Mouse (Mus musculus): ENCODE measurements around the gene Rpusd4. TPM values are rescaled to one million over a fixed set of nuclear protein-coding genes. Genes with fewer than 3 reads are reported as not detected.

Rpusd4 gene
- polyA plus RNA-seq (2012; rRNA removed): 18.3 and 19.8 TPM in 2 replicates

DNA sequence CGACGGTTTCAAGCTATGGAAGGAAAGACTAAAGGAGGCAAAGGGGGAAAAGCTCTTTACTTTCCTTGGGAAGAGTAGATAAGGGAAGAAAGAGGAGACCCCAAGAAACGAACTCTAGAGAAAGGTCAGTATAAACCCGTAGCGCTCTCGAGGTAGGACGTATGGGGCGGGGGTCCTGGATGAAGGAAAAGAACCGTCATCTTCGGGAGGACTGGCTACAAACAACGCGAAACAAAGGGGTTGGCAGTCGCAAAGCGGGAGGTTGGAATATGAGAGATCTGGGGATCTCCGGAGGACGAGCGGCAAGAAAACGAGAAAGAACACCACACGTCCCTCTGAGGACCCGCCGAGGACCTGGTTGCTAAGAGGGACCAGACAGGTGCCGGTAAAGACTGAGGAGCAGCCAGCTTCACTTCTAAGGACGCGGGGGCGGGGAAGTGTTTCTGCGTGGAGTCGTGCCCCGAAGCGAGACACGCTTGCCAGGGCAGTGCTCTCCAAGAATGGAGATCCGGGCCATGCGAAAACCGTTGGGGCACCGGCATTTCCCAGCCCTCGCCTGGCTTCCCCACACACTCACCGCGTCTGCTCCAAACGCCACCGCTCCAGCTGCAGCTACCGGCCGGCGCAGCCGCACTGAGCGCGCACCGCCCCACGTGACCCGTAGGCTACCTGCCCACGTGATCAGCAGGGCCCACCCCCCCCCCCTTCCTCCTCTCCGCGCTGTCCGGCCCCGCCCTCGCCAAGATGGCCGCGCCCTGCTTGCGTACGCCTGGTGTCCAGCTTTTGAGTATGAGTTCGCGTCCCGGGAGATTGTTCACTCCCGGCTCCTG is at the start of gene Rpusd4, which contains the start of gene Fam118b:
Gene Rpusd4 (plus strand): TSS at position 720 of the 830 bp plus-strand sequence.
Gene Fam118b (minus strand): TSS at position 660 of the 830 bp plus-strand sequence.

Other genes starting within 250 kb of the Rpusd4 start
- gene St3gal4, start 148.6 kb upstream of the Rpusd4 start, polyA plus RNA-seq (2012; rRNA removed): 3.9 and 7.1 TPM in 2 replicates
- 64.6 and 70.0 TPM in 2 replicates for gene Dcps, start 91.8 kb upstream of the Rpusd4 start, polyA plus RNA-seq (2012; rRNA removed)
- 49.0 and 64.3 TPM in 2 replicates for gene Srpr, start 67.7 kb upstream of the Rpusd4 start, polyA plus RNA-seq (2012; rRNA removed)
- 4.0 and 5.1 TPM in 2 replicates for gene Tirap, start 67.6 kb upstream of the Rpusd4 start, polyA plus RNA-seq (2012; rRNA removed)
- gene Foxred1, start 56.8 kb upstream of the Rpusd4 start, polyA plus RNA-seq (2012; rRNA removed): 56.6 and 58.0 TPM in 2 replicates
- 43.5 and 51.7 TPM in 2 replicates for gene Fam118b, start 60 bp upstream of the Rpusd4 start, polyA plus RNA-seq (2012; rRNA removed)
- 31.8 and 35.3 TPM in 2 replicates for gene Cdon, start 153.3 kb downstream of the Rpusd4 start, polyA plus RNA-seq (2012; rRNA removed)

Data from central nervous system, embryonic 14 days (tissue).